Mouse (Mus musculus) embryonic facial prominence, embryonic 14.5 days (tissue): Measurements from ENCODE around the gene Rab24. TPM values are rescaled to one million over a fixed set of nuclear protein-coding genes. Genes with fewer than 3 reads are reported as not detected.
A peak's percentile ranks its signal among the peaks of the same experiment; 100 is the strongest.

Source experiments
- ATAC-seq: fragments of 200-750 bp; cut with Nextera tagmentation; 2 replicates; pipeline ENCODE4 v1.8.0; 2017; ENCODE audit warnings: low read depth, moderate number of reproducible peaks, moderate TSS enrichment
- DNase-seq: peaks from one replicate; pipeline ENCODE4 v3.0.0-alpha.2; 2015; ENCODE audit warnings: low spot score
- H3K27ac ChIP-seq: fragments of 300-500 bp; sonication (generic); replicated peaks from 2 replicates; pipeline ENCODE4 v1.5.1; 2014; ENCODE audit warnings: low read depth, mild to moderate bottlenecking, low read length, moderate library complexity
- H3K27me3 ChIP-seq: fragments of 300-500 bp; sonication (generic); replicated peaks from 2 replicates; pipeline ENCODE4 v1.6.1; 2014; ENCODE audit warnings: low read length; ENCODE audit not compliant: control insufficient read depth, insufficient read depth
- H3K36me3 ChIP-seq: fragments of 300-500 bp; sonication (generic); 2 replicates; pipeline ENCODE4 v1.6.1; 2014; ENCODE audit warnings: low read length, mixed read lengths; ENCODE audit not compliant: control insufficient read depth, insufficient read depth
- H3K4me1 ChIP-seq: fragments of 300-500 bp; sonication (generic); 2 replicates; pipeline ENCODE4 v1.6.1; 2014; ENCODE audit warnings: antibody characterized with exemption, low read length; ENCODE audit not compliant: control insufficient read depth, insufficient read depth
- H3K4me2 ChIP-seq: fragments of 300-500 bp; sonication (generic); 2 replicates; pipeline ENCODE4 v1.6.1; 2014; ENCODE audit warnings: low read depth, mild to moderate bottlenecking, low read length, moderate library complexity, mixed read lengths
- H3K4me3 ChIP-seq: fragments of 300-500 bp; sonication (generic); 2 replicates; pipeline ENCODE4 v1.5.1; 2014; ENCODE audit warnings: low read depth, mild to moderate bottlenecking, low read length
- H3K9ac ChIP-seq: fragments of 300-500 bp; sonication (generic); 2 replicates; pipeline ENCODE4 v1.6.1; 2014; ENCODE audit warnings: low read depth, mild to moderate bottlenecking, low read length, moderate library complexity, mixed read lengths
- H3K9me3 ChIP-seq: fragments of 300-500 bp; sonication (generic); 2 replicates; pipeline ENCODE4 v1.6.1; 2016; ENCODE audit warnings: low read length; ENCODE audit not compliant: control insufficient read depth
- WGBS: fragments of 180-500 bp; shearing (Covaris S2); extraction: QIAGEN DNeasy Blood & Tissue Kit; methylation state at CpG from one replicate; pipeline ENCODE4 v1.1.7; 2014; 5-methylcytosine and 5-hydroxymethylcytosine counted together
- polyA plus RNA-seq: library from polyadenylated mRNA; unstranded; fragments of >200 nt; fragmentation: Nextera tagmentation; extraction: Ambion mirVana; gene quantifications from 2 replicates; pipeline ENCODE4 v1.2.1, GENCODE M21; 2014

Rab24 gene
- polyA plus RNA-seq, 1 experiment from 2014 or later = 92.1 TPM

- peak; percentile 34 for ATAC-seq
- H3K4me2 ChIP-seq = peak overlapping the region; percentile 75
- peaks cover 66% of the 10 kb centered on the region for H3K36me3 ChIP-seq
- H3K9ac ChIP-seq = peak overlapping the region; percentile 85
- no peaks in the 10 kb centered on the region for H3K9me3 ChIP-seq
- WGBS = under 1% methylated on average over 28 of the region's 31 CpGs
- peak overlapping the region; percentile 81 for H3K27ac ChIP-seq
- H3K4me1 ChIP-seq = peaks cover 8% of the 10 kb centered on the region; the same call in 1 of the 2 replicates
- H3K4me3 ChIP-seq = peak overlapping the region; percentile 71
- no peaks in the 10 kb centered on the region for H3K27me3 ChIP-seq
- peak; percentile 81 for DNase-seq
Observed at GRCm38 (mm10) chr13:55322130-55322825, 532 bp upstream of the Rab24 start.

DNA sequence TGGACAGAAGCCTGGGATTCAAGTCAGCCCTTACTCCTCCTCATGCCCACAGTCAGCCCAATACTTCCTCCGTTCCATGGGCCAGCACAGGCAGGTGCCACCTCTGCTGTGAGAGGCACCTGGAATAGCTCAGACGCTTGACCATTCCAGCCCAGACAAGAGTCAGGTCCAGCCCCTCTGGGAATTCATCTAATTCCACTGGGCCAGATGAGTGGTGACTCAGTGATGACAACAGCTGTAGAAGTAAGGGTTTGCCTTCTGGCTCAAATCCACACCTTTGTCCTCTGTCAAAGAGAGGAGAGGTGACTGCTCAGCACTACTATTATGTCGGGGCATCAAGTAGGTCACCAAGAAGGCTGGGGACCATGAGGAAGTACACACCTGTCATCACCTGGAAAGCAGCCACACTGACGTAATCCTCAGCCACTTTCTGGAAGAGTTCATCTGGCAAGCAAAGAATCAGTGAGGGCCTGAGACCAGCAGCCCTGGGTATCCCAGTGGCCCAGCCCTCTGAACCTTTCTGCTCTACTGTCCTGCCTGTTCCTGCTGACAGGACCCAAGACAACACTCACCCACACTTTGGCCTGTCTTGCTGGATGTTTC, 1.7 kb downstream of the Rab24 start, which contains the start of gene Prelid1:
Gene Prelid1 (plus strand): TSS at position 570 of the 603 bp plus-strand sequence.
- Histone ChIP-seq H3K9ac (peak within 1 kb of the TSS; percentile 85), H3K4me3 (peak within 1 kb of the TSS; percentile 71), H3K9me3 (no peaks in the 10 kb centered on the region), H3K27ac (no peak within 1 kb of the TSS), H3K27me3 (no peaks in the 10 kb centered on the region), H3K36me3 (peaks cover 72% of the 10 kb centered on the region), H3K4me1 (peaks cover 8% of the 10 kb centered on the region; the same call in 1 of the 2 replicates), H3K4me2 (peak within 1 kb of the TSS; percentile 75)
- ATAC-seq (no peak), DNase-seq (no peak)
- 72% methylated on average over 4 of the region's 4 CpGs for WGBS

DNA sequence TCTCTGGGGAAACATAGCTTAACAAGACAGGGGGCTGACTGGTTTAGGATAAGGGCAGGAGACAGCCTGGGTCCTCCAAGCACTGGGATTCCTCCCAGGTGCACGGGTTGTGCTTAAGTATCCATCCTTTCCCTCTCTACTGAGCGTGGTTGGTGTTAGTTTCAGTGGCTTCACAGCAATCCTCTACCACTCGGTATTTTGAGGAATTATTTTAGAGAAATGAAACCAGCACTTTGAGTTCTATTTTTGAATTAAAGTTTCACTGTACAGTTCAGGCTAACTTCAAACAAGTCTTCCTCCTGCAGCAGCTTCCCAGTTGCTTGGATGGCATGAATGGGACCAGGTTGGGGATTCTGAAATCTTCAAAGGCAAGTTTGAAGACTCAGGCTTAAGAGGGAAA, 3.4 kb downstream of the Rab24 start:
- H3K36me3 ChIP-seq = peaks cover 74% of the 10 kb centered on the region
- no peak for ATAC-seq

GRCm38 (mm10) chr13:55314891-55315412, 6.8 kb downstream of the Rab24 start:
- no peaks in the 10 kb centered on the region for H3K9me3 ChIP-seq
- H3K9ac ChIP-seq = no peak overlapping the region
- H3K27ac ChIP-seq = no peak overlapping the region
- H3K4me2 ChIP-seq = no peak overlapping the region
- H3K36me3 ChIP-seq = peaks cover 93% of the 10 kb centered on the region
- H3K4me3 ChIP-seq = no peak overlapping the region
- no peaks in the 10 kb centered on the region for H3K27me3 ChIP-seq
- DNase-seq (no peak), ATAC-seq (no peak)
- no peaks in the 10 kb centered on the region for H3K4me1 ChIP-seq
- 95% methylated on average over 2 of the region's 2 CpGs for WGBS

More for the DNA sequence above, 3.4 kb downstream of the Rab24 start:
- Histone ChIP-seq H3K9me3 (no peaks in the 10 kb centered on the region), H3K9ac (no peak overlapping the region), H3K27ac (no peak overlapping the region), H3K4me1 (peaks cover 5% of the 10 kb centered on the region; the same call in 1 of the 2 replicates), H3K4me3 (no peak overlapping the region), H3K27me3 (no peaks in the 10 kb centered on the region), H3K4me2 (no peak overlapping the region)
- 81% methylated on average over 3 of the region's 3 CpGs for WGBS
- no peak for DNase-seq

- WGBS = 94% methylated on average over 8 of the region's 9 CpGs
- DNase-seq (no peak), ATAC-seq (no peak)
- Histone ChIP-seq H3K4me3 (no peak overlapping the region), H3K36me3 (peaks cover 92% of the 10 kb centered on the region), H3K4me2 (no peak overlapping the region), H3K4me1 (no peaks in the 10 kb centered on the region), H3K27me3 (no peaks in the 10 kb centered on the region), H3K27ac (no peak overlapping the region), H3K9me3 (no peaks in the 10 kb centered on the region), H3K9ac (no peak overlapping the region)
Observed at GRCm38 (mm10) chr13:55313051-55313450, 8.7 kb downstream of the Rab24 start.

- 92% methylated on average over 8 of the region's 8 CpGs for WGBS
Observed at GRCm38 (mm10) chr13:55312028-55312630, 9.6 kb downstream of the Rab24 start.

DNA sequence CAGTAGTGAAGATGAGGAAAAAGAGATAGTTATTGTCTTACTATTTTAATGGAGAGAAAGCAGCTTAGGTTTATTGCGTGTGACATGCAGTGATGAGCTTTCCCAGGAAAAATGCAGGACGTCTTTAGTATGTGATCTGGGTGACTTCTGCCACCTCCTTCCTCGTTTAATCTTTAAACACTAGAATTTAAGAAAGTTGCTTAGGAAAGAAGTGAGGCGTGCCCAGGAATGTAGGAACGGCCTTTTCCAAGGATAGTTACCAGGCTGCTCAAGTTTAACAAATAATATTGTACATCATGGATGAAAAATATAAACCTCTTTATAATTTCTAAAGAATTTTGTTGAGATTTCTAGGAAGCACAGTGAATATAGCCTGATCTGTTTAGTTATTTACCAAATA, 20.8 kb downstream of the Rab24 start:
- Histone ChIP-seq H3K4me1 (no peaks in the 10 kb centered on the region), H3K27ac (no peak overlapping the region), H3K4me2 (no peak overlapping the region), H3K4me3 (no peak overlapping the region), H3K36me3 (peaks cover 87% of the 10 kb centered on the region), H3K9ac (no peak overlapping the region), H3K9me3 (no peaks in the 10 kb centered on the region), H3K27me3 (no peaks in the 10 kb centered on the region)
- DNase-seq = no peak
- ATAC-seq = no peak
- WGBS = 92% methylated on average over 5 of the region's 5 CpGs

More at GRCm38 (mm10) chr13:55312028-55312630, 9.6 kb downstream of the Rab24 start:
- no peak overlapping the region for H3K4me3 ChIP-seq
- no peaks in the 10 kb centered on the region for H3K27me3 ChIP-seq
- no peaks in the 10 kb centered on the region for H3K9me3 ChIP-seq
- ATAC-seq = no peak
- H3K4me1 ChIP-seq = no peaks in the 10 kb centered on the region
- DNase-seq = no peak
- H3K36me3 ChIP-seq = peaks cover 97% of the 10 kb centered on the region
- H3K4me2 ChIP-seq = no peak overlapping the region
- H3K9ac ChIP-seq = no peak overlapping the region
- H3K27ac ChIP-seq = no peak overlapping the region

- peaks cover 89% of the 10 kb centered on the region for H3K36me3 ChIP-seq
- no peak overlapping the region for H3K4me3 ChIP-seq
- no peak overlapping the region for H3K27ac ChIP-seq
- no peaks in the 10 kb centered on the region for H3K9me3 ChIP-seq
- no peak for ATAC-seq
- no peak overlapping the region for H3K4me2 ChIP-seq
- no peak overlapping the region for H3K9ac ChIP-seq
- no peak for DNase-seq
- H3K27me3 ChIP-seq = no peaks in the 10 kb centered on the region
- WGBS = 93% methylated on average over 1 of the region's 1 CpGs
- H3K4me1 ChIP-seq = no peaks in the 10 kb centered on the region
Observed at GRCm38 (mm10) chr13:55296760-55297159, 25.0 kb downstream of the Rab24 start.
